Mouse (Mus musculus) brain, embryonic 14.5 days (tissue): ENCODE measurements around the gene Rbm20.

Source experiments
- CTCF ChIP-seq: fragments of 200-500 bp; IDR thresholded peaks from 2 replicates; pipeline ENCODE4 v1.5.1; 2012; ENCODE audit warnings: inconsistent platforms, mild to moderate bottlenecking, moderate library complexity, borderline replicate concordance; ENCODE audit not compliant: insufficient read depth, insufficient read length; ENCODE audit errors: extremely low read depth
- POLR2A ChIP-seq: fragments of 200-500 bp; IDR thresholded peaks from 2 replicates; pipeline ENCODE4 v1.6.1; 2012; ENCODE audit warnings: mild to moderate bottlenecking, inconsistent platforms, borderline replicate concordance; ENCODE audit not compliant: poor library complexity, insufficient read depth, insufficient read length, severe bottlenecking; ENCODE audit errors: extremely low read depth

- TF ChIP-seq POLR2A: no peak
- no peak for TF ChIP-seq CTCF
Measured at GRCm38 (mm10) chr19:53726755-53727154, 49.6 kb downstream of the Rbm20 start.
